Mouse (Mus musculus) granulocyte monocyte progenitor cell, adult 5-6 weeks (primary cell): ENCODE data around the gene Slc37a1. TPM values are rescaled to one million over a fixed set of nuclear protein-coding genes. Genes with fewer than 3 reads are reported as not detected.
"Not testable (repeated sequence)": the region's sequence is repeated elsewhere in the genome, so short reads cannot be mapped to it uniquely, and the experiment has no call there.

Source experiments
- ATAC-seq: replicated peaks from 2 replicates; pipeline ENCODE4 v1.8.0; 2016; ENCODE audit warnings: mild to moderate bottlenecking, moderate TSS enrichment, inconsistent platforms; ENCODE audit not compliant: poor library complexity, severe bottlenecking
- total RNA-seq, 2 experiments: library from RNA; stranded (forward) in 1 of 2; stranded (reverse) in 1 of 2; fragments of 200-712, 200-1000 nt in 1 of 2; fragments of >200 nt in 1 of 2; fragmentation: Nextera tagmentation in 1 of 2; gene quantifications; 2 replicates each; pipeline ENCODE4 v1.2.3; 2014 to 2017

Slc37a1 gene
- total RNA-seq, 2 experiments from 2014 or later: 7.4 to 8.0 TPM

DNA sequence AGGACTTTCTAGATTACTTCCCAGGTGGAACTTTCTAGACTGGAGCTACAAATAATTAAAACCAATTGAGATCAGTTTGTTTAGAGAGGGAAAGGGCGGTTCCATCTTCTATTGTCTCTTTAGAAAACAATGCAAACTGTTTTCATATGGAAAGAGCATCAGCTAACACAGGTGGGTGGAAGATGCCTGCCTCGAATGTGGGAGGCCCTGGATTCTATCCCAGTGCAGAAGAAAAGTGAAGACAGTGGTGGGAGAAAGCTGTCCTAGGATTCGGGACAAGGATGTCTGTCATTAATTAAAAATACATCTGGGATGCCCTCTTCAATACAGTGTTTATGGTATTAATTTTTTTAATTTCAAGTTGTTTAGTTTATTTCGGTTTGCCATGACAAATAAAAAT, 19.5 kb upstream of the Slc37a1 start:
- ATAC-seq: no peak

DNA sequence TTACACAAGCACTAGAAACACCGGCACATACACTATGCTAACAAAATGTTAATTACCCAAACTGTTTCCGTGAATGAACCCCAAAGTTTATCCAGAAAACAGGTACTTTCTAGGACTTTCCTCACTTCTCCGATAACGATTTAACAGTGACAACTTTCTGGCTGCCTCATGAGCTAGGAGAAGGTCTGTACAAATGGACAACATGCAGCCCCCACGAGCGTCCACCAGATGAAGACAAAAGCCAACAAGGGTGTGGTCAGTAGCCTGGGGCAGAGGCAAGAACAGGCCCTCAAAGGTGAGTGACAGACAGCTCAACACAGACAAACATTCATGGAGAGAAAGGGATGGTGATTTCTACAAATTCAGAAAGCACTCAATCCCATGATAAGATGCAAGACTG, 19.0 kb upstream of the Slc37a1 start:
- no peak for ATAC-seq

DNA sequence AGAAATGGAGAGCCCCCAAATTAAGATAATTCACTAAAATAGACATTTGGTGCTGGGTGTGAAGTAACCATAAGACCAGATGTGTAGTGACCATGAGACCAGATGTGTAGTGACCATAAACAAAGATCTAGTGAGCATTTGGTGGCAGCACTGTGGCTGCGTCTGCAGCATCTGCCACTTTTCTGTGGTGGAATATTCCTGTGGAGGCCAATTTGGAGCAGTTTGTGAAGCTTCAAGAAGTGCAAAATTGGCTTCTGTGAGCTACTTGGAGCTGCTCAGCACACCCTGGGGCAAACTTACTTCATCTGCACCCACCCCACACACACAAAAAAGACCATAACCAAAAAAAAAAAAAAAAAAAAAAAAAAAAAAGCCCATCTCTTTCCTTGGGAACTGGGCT, 18.6 kb upstream of the Slc37a1 start:
- ATAC-seq: no peak

DNA sequence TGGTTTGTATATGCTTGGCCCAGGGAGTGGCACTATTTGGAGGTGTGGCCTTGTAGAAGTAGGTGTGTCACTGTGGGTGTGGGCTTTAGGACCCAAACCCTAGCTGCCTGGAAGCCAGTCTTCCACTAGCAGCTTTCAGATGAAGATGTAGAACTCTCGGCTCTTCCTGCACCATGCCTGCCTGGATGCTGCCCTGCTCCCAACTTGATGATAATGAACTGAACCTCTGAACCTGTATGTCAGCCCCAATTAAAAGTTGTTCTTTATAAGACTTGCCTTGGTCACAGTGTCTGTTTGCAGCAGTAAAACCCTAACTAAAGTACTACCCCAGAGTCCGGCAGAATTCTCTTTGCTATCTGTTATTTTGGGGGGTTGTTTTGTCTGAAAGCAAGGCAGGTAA, 16.8 kb upstream of the Slc37a1 start:
- ATAC-seq: no peak

DNA sequence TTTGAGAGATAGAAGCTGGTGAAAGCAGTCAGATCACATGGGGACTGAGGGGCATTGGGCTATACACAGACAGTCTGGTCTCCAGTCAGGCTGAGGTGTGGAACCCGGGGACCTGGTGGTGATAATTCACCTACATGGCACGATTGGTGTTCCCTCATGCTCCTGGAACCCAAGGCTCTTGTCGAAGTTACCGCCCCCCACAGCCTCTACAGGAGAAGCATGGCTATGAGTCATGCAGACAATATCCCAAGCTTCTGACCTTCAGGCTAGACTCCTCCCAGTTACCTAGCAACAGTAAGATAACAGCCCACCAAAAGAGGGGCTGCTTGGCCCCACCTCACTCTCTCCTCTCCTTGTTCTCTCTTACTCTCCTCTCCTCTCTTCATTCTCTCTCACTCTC, 16.3 kb upstream of the Slc37a1 start:
- no peak for ATAC-seq

DNA sequence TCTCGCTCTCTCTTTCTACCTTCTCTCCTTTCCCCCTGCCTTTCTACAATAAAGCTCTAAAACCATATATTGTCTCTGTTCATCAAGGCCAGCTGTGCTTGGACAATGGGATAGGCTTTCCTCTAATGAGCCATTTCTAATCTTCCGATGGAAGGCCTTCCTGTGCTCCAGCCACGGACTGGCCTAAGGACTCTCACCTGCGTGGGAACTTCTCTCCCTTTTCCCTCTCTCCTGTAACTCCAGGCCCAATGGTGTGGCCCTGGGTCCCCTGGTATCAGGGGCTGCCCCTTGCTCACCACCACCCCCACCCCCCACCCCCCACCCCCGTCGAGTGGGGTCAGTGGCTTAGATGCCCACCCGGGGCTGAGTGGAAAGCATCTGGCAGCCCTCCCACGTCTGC, 15.9 kb upstream of the Slc37a1 start:
- not testable (repeated sequence) for ATAC-seq

DNA sequence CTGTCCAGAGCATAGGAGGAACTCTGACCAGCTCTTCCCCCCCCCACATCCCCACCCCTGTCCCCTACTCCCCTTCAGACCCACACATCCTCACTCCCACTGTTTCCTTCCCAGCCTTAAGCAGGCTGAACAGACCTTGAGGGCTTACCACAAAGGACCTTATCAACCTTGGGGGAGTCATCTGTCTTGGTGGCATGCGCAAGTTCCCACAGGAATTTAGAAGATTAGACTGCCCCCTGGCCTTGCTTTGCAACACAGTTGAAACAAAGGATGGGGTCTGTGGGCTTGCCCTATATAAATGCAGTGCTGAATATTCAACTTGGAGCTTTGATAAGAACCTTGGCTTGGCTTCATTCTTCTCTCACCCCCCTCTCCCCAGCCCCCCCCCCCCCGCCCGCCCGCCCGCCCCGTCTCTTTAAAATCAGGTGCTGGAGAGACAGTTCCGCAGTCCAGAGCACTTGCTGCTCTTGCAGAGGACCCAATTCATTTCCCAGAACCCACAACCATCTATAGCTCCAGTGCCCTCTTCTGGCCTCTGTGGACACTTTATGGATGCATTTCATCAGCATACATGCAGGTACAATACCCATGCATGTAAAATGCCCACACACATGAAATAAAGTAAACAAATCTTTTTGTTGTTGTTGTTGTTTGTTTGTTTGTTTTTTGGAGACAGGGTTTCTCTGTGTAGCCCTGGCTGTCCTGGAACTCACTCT, 15.3 kb upstream of the Slc37a1 start:
- ATAC-seq: no peak

DNA sequence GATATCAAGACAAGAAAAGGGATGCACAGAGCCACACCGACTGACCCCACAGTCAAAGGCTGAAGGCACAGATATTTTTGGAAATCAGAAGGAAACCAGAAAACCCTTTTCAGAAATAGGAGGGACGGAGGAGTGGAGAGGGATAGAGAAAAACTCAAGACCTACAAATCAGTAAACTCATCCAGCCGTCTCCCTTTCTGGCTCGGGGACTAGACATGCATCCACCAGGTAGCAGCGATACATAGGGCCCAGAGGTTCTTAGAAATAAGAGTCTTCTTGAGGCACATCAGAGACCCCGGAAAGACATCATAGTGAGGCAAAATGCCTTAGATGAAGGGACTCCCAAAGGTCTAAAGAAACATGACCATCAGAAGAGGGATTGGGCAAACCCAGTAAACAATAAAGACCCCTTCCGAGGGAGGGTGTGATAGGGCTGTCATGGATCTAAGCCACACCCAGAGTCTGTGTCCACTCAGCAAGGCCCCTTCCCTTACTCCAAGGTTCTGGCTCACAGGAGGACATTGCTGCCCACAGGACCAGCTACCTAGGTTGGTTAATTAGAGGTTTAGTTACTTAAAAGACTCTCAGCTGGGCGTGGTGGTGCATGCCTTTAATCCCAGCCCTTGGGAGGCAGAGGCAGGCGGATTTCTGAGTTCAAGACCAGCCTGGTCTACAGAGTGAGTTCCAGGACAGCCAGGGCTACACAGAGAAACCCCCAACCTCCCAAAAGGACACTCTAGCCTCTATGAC, 14.0 kb upstream of the Slc37a1 start:
- no peak for ATAC-seq

DNA sequence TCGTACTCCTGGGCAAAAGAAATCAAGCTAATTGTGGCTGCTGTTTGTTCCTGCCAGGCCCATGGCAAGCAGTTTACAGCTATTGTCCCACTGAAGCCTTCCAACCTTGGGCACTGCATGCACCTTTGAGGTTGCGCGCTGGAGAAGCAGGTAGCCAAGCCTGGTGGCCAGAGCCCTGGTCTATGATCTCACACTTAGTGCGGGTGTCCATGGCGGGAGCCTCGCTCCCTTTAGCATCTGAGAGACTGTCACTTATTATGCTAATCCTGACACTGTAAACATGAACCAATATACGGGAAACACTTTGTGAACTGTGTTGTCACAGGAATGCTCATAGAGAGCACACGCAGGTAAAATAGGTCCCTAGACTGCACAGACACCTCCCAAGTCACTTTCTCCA, 13.0 kb upstream of the Slc37a1 start:
- ATAC-seq: no peak

DNA sequence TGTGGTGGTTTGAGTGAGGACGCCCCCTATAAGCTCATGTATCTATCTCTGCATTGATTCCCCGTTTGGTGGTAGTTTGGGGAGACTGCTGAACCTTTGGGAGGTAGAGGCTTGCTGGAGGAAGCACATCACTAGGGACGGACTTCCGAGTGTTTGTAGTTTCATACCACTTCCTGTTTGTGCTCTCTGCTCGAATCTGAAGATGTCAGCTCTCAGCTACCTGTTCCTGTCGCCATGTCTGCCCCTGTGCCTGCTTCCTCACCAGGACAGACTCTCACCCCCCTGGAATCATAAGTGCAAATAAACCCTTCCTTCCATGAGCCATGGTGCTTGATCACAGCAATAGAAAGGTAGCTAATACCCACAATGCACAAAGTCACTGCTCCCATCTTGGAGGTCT, 11.4 kb upstream of the Slc37a1 start:
- ATAC-seq: no peak; the same call in 1 of the 2 replicates

DNA sequence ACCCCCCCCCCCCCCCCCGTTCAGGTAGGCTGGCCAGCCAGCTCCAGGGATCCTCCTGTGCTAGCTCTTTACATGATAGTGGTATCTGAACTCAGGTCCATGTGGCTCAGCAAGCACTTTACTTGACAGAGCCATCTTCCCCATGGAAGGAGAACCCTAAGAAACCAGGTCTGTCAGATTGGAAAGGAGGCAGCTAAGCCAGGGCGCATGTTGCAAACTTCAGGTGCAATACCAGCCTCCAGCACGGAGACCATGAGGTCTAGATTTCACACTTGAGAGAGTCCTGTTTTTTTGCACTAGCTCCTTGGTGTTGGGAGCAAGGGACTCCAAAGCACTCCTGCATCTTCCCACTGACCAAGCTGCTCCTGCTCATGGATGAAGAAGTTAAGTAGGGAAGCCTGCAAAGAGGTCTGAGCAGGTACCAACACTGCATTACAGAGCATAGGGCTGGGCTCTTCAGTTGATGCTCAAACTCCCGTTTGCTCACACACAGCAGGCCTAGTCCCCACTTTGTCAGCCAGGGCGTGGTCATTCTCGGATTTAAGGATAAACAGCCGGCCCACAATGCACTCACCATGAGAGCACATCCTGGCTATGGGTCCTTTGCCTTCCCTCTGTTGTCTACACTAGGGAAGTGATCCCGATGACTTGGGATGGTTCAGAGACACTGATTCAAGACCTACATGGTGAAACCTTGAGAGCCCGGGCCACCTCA, 10.2 kb upstream of the Slc37a1 start:
- peak; percentile 20; the same call in 1 of the 2 replicates for ATAC-seq

DNA sequence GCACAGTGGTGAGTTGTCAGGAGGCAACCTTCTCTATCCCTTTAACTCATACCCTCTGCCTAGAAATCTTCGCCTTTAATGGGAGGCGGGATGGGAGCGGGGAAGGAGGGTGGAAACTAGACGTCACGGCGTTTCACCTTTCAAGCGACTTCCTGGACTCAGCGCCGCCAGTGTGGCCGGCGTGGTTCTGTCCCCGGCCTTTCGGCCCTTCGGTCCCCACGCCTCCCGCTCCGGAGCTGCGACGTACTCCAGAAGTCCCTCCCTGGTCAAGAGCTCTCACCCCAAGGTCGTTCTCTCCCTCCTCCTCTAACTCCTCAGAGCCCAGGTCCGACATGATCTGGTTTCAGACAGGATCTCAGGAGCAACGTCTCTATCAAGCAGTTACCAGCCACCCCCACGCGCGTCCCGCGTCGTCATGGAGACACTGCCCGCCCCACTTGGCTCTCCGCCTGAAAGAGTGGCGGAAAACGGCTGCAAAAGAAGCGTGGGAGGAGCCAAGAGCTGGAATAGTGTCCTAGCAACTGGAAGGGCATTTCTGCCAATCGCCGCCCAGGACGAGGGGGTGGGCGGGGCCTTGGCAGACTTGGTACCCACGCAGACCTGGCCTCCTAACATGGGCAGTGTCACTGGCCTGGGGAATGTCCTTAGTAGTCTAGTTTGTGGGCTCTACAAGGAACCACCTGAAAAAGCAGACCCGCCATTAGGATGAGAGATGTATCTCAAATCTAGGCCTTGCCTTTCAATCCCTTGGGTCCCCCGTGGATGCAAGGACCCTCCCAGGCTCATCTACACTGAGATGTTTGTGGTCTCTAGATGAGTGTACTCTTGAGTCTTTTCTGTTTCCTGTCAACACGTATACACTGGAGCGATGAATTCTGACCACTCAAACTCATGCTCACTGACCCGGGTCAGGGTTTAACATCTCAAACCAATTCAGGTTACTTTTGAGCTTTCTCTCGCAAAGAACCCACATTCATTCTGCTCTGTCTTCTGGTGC, 9.4 kb upstream of the Slc37a1 start, which contains the start of gene Rsph1:
Rsph1 (minus strand) TSS at position 462 of the 997 bp plus-strand sequence.
- peak; percentile 84 for ATAC-seq

DNA sequence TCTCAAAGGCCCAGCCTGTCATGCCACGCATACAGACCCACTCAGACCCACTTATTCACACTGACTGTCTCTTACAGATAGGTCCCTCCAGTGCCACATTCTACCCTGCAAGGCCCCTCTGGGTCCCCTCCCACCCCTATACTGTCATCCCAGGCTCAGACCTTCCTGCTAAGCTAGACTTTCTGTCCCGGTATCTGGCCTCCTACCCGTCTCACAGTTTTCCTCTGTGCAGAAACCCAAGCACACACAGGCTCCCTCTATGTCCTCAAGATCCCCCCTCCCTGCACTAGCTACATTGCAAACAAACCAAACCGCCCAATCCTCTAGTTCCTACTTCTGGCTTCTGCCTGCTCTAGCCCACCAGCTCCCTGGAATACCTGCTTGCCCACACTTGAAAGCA, 8.7 kb upstream of the Slc37a1 start:
- ATAC-seq: no peak

DNA sequence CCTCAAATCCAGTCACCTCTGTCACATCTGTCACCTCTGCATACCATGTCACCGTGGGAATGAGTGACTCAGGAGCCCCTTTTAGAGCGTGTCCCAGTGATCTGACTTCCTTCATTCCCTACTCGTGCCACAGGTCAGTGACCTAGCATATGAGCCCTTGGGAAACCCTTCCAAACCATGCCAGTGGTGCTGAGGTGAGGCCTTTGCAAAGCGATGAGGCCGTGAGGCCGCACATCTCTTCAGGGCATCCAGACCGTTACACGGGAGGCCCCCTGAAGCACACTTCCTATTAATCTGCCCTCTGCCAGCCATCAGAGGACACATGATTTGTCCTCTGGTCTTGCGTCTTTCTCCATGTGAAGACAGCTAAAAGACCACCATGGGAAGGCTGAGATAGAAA, 7.1 kb upstream of the Slc37a1 start:
- no peak for ATAC-seq

DNA sequence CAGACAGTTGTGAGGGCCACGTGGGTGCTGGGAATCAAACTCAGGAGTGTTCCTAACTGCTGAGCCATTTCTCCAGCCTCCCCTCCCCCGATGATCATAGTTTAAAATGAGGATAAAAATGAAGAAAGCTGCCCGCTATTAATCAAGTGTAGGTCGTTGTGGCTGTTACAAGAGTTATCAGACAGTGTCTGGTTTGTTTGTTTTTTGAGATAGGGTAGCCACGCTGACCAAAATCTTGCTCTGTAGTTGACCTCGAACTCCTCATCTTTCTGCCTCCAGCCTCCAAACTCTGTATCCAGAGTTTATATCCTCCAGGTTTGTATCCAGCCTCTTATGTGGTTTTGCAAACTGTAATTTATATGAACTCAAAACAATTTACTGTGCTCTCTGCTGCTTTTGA, 6.3 kb upstream of the Slc37a1 start:
- no peak for ATAC-seq

DNA sequence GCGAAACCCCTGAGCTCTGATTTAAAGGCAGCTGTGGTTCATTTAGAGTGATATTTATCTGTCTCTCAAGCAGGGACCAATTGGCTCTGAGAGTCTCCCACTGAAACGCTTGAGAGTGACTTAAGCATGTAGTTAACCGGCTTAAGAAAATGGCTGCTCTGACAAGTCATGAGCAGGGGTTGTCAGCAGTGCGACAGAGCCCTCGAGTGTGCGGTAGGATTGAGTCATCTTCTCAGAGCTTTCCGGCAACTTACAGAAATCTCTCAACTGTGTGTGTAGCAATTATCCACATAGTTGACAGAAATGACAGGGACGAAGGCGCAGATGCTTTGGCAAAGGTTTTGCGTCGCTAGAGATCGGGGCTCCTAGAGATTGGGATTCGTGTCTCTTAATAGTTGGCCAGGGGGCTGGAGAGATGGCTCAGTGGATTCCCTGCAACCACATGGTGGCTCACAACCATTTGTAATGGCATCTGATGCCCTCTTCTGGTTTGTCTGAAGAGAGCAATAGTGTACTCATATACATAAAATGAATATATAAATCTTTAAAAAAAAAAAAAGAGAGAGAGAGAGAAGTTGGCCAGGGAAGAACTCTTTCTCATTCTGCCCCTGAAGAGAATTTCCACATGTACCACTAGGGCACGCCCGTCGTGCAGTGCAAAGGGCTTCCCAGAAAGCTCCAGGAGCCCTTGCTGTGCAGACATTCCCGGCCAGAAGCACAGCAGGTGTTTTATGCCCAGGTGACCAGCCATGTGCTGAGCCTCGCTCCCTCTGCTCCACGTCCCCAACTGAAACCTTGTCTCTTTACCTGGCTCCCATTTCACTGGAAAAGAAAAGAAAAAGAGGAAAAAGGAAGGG, 4.5 kb upstream of the Slc37a1 start:
- peak; percentile 50 for ATAC-seq

DNA sequence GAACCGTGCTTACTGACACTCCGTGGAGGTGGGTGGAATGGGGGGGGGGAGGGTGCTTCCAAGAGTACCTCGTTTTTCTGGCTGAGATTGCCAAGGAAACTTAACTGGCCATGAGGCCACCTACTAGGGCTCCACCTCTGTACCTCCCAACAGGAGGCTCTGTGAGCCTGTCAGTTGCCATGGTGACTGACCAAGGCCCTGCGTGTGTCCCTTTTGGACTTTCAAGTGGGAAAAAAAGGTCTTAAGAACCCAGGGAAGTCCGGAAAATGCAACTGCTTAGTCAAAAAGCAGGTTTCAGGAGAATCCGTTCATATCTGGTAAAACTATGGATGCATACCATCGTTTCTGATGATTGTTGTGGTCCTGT, 3.9 kb upstream of the Slc37a1 start:
- ATAC-seq: no peak

DNA sequence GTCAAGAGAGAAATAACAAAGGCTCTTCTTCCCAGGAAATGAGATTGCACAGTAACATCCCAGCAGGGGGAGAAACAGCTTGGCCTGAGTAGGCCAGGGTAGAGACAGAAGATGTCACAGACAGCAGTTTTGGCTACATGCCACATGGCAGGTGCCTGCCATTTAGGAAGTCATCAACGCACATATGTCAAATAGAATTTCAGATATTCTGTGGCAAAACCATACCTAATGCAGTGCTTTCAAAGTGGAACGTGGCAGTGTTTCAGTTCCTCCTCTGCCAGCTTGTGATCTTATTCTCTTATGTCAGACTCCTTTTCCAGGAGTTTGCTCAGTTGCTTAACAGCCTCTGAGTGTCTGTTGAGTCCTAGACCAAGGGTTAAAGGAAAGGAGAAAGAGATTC, 725 bp upstream of the Slc37a1 start:
- ATAC-seq: peak; percentile 69

DNA sequence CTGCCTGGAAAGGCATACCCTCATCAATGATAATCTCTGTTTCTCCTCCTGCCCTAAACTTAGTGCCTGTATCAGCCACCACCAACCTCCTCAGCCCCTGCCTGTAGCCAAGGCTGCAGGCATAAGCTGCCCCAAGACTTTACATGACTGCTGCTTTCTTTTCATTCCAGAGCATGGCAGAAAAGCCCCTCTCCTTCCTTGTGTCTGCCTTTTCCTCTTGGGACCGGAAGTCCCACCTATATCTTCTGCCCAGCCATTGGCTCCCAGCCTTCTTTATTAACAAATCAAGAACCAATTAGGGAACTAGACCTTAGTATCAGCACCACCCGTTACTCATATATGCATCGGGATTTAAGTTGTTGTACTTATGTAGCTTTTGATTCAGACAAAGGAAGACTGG, 624 bp downstream of the Slc37a1 start:
- ATAC-seq: no peak
